Mouse (Mus musculus) liver, embryonic 12.5 days (tissue): ENCODE results near the gene Padi1. TPM values are rescaled to one million over a fixed set of nuclear protein-coding genes. Genes with fewer than 3 reads are reported as not detected.
A peak's percentile ranks its signal among the peaks of the same experiment; 100 is the strongest.

Experiments
- ATAC-seq: fragments of 200-750 bp; cut with Nextera tagmentation; 2 replicates; pipeline ENCODE4 v1.8.0; 2017; ENCODE audit warnings: moderate number of reproducible peaks, mild to moderate bottlenecking, moderate library complexity
- H3K27ac ChIP-seq: fragments of 300-500 bp; sonication (generic); 2 replicates; pipeline ENCODE4 v1.5.1; 2016; ENCODE audit warnings: mild to moderate bottlenecking
- H3K27me3 ChIP-seq: fragments of 300-500 bp; sonication (generic); replicated peaks from 2 replicates; pipeline ENCODE4 v1.6.1; 2016; ENCODE audit warnings: mild to moderate bottlenecking, moderate library complexity
- H3K36me3 ChIP-seq: fragments of 300-500 bp; sonication (generic); 2 replicates; pipeline ENCODE4 v1.6.1; 2016; ENCODE audit warnings: mild to moderate bottlenecking, moderate library complexity
- H3K4me1 ChIP-seq: fragments of 300-500 bp; sonication (generic); 2 replicates; pipeline ENCODE4 v1.6.1; 2016
- H3K4me2 ChIP-seq: fragments of 300-500 bp; sonication (generic); 2 replicates; pipeline ENCODE4 v1.6.1; 2016; ENCODE audit warnings: mild to moderate bottlenecking, moderate library complexity
- H3K4me3 ChIP-seq: fragments of 300-500 bp; sonication (generic); 2 replicates; pipeline ENCODE4 v1.5.1; 2016; ENCODE audit warnings: mild to moderate bottlenecking, moderate library complexity
- H3K9ac ChIP-seq: fragments of 300-500 bp; sonication (generic); 2 replicates; pipeline ENCODE4 v1.6.1; 2016; ENCODE audit warnings: mild to moderate bottlenecking, moderate library complexity
- H3K9me3 ChIP-seq: fragments of 300-500 bp; sonication (generic); replicated peaks from 2 replicates; pipeline ENCODE4 v1.6.1; 2016; ENCODE audit warnings: mild to moderate bottlenecking, moderate library complexity
- WGBS: fragments of 180-500 bp; shearing (Covaris S2); methylation state at CpG from one replicate; pipeline ENCODE4 v1.1.7; 2016; ENCODE audit not compliant: insufficient replicate concordance; 5-methylcytosine and 5-hydroxymethylcytosine counted together
- polyA plus RNA-seq: library from polyadenylated mRNA; unstranded; fragments of >200 nt; fragmentation: Nextera tagmentation; extraction: Ambion mirVana; gene quantifications from 2 replicates; pipeline ENCODE4 v1.2.1, GENCODE M21; 2016

Gene Padi1
- polyA plus RNA-seq, 1 experiment from 2014 or later, result not detected

DNA sequence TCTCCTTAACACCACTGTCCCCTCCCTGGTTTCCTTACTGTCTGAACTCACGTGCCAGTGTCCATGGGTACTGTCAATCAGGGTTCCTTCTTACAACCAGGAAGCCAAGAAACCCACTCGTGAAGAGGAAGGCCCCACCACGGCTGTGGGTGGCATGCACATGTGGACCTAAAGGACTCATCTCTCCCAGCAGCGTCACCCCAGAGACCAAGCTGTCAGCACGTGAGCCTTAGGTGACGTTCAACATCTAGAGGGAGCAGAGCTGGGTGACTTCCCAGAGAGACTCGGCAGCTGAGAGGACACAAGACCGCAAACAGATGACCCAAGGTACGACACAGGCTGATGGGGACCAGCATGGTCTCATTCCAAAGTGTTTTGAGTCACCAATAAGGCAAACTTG is 31.9 kb upstream of the Padi1 start:
- no peak overlapping the region for H3K4me3 ChIP-seq
- peaks cover 11% of the 10 kb centered on the region for H3K4me1 ChIP-seq
- no peak overlapping the region for H3K27ac ChIP-seq
- no peak for ATAC-seq
- H3K27me3 ChIP-seq, result peaks cover 54% of the 10 kb centered on the region
- H3K9ac ChIP-seq, result no peak overlapping the region
- 62% methylated on average over 9 of the region's 9 CpGs for WGBS
- H3K4me2 ChIP-seq, result no peak overlapping the region
- H3K36me3 ChIP-seq, result no peaks in the 10 kb centered on the region
- H3K9me3 ChIP-seq, result peaks cover 6% of the 10 kb centered on the region

DNA sequence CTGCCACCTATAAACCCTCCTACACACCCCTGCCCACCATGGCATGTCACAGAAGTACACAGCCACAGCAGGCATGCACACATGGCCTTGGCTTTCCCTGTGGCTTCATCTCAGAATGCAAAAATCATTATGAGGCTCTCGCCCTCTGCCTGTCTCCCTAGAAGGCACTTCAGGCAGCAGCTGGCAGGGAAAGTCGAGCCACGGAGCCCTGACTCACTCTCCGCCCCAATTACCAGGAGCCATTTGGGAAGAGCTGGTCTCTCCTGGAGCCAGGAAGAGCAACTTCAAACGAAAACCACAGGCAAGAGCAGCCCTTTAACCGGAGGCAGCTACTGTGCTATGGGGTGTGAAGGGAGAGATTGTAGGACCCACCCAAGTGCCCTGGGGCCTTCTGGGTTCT is 31.1 kb upstream of the Padi1 start:
- 44% methylated on average over 6 of the region's 6 CpGs for WGBS
- no peak overlapping the region for H3K4me3 ChIP-seq
- H3K4me2 ChIP-seq, result no peak overlapping the region
- no peak overlapping the region; the same call in 1 of the 2 replicates for H3K9ac ChIP-seq
- H3K4me1 ChIP-seq, result peaks cover 18% of the 10 kb centered on the region
- no peak overlapping the region for H3K27ac ChIP-seq
- peaks cover 59% of the 10 kb centered on the region for H3K27me3 ChIP-seq
- H3K9me3 ChIP-seq, result no peaks in the 10 kb centered on the region
- ATAC-seq, result no peak
- H3K36me3 ChIP-seq, result no peaks in the 10 kb centered on the region

DNA sequence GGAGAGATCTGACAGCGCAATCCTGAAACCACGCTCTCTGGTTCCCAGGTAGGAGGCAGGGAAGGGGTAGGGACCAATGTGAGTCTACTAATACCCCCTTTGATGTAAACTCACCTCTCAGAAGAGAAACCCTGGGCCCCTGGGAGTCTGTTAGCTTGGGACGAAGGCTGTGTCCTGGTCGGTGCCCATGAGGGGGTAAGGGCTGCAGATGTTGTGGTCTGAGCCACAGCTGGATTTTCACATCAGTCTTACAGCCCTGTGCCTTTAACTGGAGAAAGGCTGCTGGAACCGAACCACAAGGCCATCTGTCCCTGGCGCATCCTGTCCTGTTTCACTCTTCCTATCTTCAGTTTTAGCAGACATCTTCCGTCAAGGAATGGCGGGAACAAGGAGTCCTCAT is 30.6 kb upstream of the Padi1 start:
- Histone ChIP-seq H3K4me1 (peaks cover 21% of the 10 kb centered on the region), H3K9me3 (no peaks in the 10 kb centered on the region), H3K27ac (no peak overlapping the region), H3K27me3 (peaks cover 63% of the 10 kb centered on the region), H3K36me3 (no peaks in the 10 kb centered on the region), H3K4me3 (no peak overlapping the region), H3K4me2 (no peak overlapping the region), H3K9ac (no peak overlapping the region; the same call in 1 of the 2 replicates)
- no peak for ATAC-seq
- WGBS, result 76% methylated on average over 8 of the region's 8 CpGs

DNA sequence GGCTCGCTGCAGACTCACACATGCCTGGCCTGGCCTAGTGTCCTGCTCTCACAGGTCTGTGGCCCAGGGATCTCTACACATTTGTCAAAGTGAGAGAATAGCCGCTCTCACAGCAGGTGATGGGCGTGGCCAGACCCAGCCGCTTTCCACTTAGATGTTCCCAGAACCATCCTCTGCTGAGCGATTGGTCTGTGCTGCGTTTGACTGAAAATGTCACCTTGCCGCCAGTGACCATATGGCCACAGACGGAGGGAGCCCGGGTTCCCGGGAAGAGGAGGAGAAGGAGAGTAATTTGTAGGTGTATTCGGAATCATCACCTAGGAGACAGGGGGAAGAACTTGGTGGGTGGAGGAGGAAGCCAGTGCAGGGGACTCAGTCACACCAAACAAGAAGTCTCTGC is 27.4 kb upstream of the Padi1 start:
- H3K4me3 ChIP-seq, result no peak overlapping the region
- no peak overlapping the region for H3K9ac ChIP-seq
- peaks cover 35% of the 10 kb centered on the region for H3K4me1 ChIP-seq
- no peaks in the 10 kb centered on the region for H3K36me3 ChIP-seq
- 46% methylated on average over 11 of the region's 11 CpGs for WGBS
- no peak overlapping the region for H3K4me2 ChIP-seq
- H3K9me3 ChIP-seq, result no peaks in the 10 kb centered on the region
- peaks cover 69% of the 10 kb centered on the region for H3K27me3 ChIP-seq
- no peak overlapping the region for H3K27ac ChIP-seq
- 0 out of 2 replicates have a peak, but pooled peaks have one; percentile 16 for ATAC-seq

DNA sequence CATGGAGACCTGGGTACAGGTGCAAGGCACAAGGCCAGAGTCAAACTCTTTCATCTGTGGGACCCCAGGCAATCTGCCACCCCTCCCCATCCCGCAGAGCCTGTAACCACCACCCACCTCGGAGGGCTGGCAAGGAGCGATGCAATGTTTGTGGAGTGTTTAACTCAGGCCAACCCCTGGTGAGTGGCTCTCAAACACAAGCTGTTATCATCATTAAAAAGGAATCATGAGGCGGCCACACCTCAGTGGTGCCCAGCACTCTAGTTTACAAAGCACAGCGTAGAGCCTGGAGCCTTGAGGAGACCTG is 27.1 kb upstream of the Padi1 start:
- no peak overlapping the region for H3K4me3 ChIP-seq
- peaks cover 39% of the 10 kb centered on the region for H3K4me1 ChIP-seq
- 78% methylated on average over 5 of the region's 5 CpGs for WGBS
- ATAC-seq, result no peak
- no peak overlapping the region for H3K27ac ChIP-seq
- no peaks in the 10 kb centered on the region for H3K36me3 ChIP-seq
- no peaks in the 10 kb centered on the region for H3K9me3 ChIP-seq
- H3K27me3 ChIP-seq, result peaks cover 68% of the 10 kb centered on the region
- H3K4me2 ChIP-seq, result no peak overlapping the region
- no peak overlapping the region for H3K9ac ChIP-seq

DNA sequence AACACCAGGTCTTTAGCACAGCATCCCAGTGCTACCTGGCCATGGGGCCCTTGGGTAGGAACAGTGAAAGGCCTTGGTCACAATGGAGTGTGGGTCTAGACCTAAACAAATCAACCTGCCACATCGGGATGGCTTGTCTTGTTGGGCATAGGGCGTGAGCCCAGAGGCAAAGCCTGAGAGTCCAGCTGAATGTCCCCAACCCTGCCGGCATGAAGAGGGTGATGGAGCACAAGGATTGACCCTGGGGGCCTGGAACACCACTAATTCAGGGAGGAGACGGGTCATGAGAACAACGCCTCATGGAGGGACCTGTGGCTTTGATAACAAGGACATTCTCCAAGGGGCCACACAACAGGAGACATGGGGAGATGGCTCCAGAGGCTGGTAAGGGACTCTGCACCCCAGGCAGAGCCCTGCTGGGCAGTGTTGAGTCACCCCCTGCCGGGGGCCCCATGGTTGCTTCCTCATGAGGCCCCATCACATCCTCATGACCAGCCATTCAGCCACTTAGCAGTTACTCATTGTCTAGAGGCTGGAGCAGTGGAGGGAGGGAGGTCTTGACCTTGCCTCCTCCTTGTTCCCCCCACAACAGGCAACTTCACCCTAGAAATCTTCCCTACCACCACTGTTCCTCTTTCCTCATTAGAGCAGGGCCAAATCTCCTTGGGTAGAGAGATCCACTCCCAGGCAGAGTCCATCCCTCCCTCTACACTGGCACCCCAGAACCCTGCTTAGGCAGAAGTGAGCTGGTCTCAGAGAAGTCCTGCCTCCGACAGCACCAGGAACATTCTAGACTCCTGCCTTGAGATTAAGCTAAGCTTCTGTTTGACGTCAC is 26.5 kb upstream of the Padi1 start:
- no peak overlapping the region for H3K9ac ChIP-seq
- WGBS, result 52% methylated on average over 8 of the region's 8 CpGs
- no peaks in the 10 kb centered on the region for H3K36me3 ChIP-seq
- peaks cover 64% of the 10 kb centered on the region for H3K27me3 ChIP-seq
- peak; percentile 30; the same call in 1 of the 2 replicates for ATAC-seq
- no peak overlapping the region for H3K4me2 ChIP-seq
- H3K9me3 ChIP-seq, result no peaks in the 10 kb centered on the region
- peaks cover 39% of the 10 kb centered on the region for H3K4me1 ChIP-seq
- no peak overlapping the region for H3K27ac ChIP-seq
- H3K4me3 ChIP-seq, result no peak overlapping the region

DNA sequence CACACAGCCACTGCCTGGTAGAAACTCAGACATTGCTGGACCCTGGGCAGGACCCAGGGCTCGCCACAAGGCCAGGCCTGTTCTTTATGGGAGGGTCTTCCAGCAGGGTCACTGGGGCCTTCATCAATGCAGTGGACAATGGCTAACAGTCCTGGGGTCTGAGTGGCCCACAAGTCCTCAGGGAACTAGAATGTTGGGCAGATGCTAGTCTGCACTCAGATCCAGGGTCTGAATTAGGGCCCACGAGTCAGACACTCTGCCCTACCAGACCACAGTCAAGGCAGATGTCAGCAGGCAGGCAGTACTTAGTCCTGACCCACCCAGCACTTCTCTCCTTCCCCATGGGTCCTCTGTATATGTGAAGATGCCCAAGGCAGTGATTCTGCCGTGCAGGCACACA is 25.8 kb upstream of the Padi1 start:
- Histone ChIP-seq H3K9ac (no peak overlapping the region), H3K4me2 (no peak overlapping the region), H3K9me3 (no peaks in the 10 kb centered on the region), H3K27ac (no peak overlapping the region), H3K4me1 (peaks cover 39% of the 10 kb centered on the region), H3K4me3 (no peak overlapping the region), H3K27me3 (peaks cover 64% of the 10 kb centered on the region), H3K36me3 (no peaks in the 10 kb centered on the region)
- ATAC-seq, result no peak
- WGBS, result 71% methylated on average over 3 of the region's 3 CpGs

DNA sequence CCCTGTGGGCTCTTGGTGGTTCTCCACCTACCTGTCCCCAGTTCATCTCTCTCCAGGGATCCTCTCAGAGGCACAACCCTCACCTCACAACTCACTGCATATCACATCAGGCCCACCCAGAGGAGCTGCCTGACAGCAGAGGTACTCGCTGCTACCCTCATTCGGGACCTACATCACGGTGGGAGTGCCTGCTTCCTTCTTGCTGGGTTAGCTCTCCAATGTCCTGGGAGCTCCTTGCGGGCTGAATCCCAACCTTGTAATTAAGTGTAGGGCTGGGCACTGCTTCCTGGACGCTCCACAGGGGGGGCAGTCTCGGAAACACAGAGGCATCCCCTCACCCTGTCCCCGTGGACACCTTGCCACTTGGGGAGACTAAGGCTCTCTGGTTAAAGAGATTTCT is 25.3 kb upstream of the Padi1 start:
- no peaks in the 10 kb centered on the region for H3K9me3 ChIP-seq

DNA sequence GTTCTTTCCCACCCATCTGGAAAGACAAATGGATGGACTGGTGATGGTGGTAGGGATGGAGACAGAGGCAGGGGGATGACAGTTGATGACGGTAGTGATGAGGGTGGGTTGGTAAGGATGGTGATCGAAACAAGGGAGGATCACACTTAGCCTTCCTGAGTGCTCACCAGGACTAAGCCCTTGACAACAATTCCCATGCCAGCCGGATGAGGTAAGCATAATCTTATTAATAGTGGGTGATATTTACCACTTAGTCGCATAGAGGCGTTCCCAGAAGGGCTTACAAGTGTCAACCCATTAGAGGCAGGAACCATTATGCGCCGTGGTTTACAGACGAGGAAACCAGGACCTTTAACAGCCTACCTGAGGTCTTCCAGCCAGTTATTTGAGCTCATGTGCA is 24.4 kb upstream of the Padi1 start:
- WGBS, result 72% methylated on average over 8 of the region's 8 CpGs
- H3K4me2 ChIP-seq, result no peak overlapping the region
- no peaks in the 10 kb centered on the region for H3K36me3 ChIP-seq
- H3K9ac ChIP-seq, result no peak overlapping the region
- peaks cover 70% of the 10 kb centered on the region for H3K27me3 ChIP-seq
- H3K4me1 ChIP-seq, result peaks cover 39% of the 10 kb centered on the region
- H3K27ac ChIP-seq, result no peak overlapping the region
- H3K4me3 ChIP-seq, result no peak overlapping the region
- ATAC-seq, result no peak
- no peaks in the 10 kb centered on the region for H3K9me3 ChIP-seq

More for the DNA sequence above, 25.3 kb upstream of the Padi1 start:
- Histone ChIP-seq H3K9ac (no peak overlapping the region), H3K27ac (no peak overlapping the region), H3K27me3 (peaks cover 68% of the 10 kb centered on the region), H3K4me3 (no peak overlapping the region), H3K4me2 (no peak overlapping the region), H3K36me3 (no peaks in the 10 kb centered on the region), H3K4me1 (peaks cover 39% of the 10 kb centered on the region)
- no peak for ATAC-seq
- WGBS, result 65% methylated on average over 7 of the region's 7 CpGs

DNA sequence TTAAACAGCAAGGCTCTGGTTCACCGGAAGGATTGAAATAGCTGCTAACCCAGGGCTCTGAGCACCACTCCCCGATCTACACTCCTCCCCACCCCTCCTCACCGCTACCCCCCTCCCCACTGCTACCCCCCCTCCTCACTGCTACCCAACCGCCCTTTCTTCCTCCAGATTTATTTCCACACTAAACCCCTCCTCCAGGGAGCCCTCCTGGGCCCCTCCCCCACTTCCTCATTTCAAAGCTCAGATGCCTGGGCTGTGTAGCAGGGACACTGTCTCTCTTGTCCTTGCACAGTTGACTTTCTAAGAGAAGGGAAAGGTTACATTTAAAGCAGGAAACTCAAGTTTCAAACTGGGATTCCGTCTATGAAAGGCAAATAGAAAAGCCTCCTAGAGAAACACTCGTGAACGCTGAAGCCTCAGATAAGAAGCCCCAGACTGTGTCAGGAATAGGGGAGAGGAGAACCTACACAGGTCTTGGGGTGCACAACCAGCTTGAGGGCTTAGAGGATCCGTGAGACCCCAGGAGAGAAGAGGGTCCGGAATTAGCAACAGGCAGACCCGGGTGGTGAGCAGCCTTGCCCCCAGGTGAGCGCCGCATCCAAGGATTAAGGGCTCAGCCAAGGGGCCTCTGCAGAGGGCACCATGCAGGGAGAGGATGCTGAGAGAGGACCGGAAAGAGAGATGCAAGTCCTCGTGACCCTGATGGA is 23.1 kb upstream of the Padi1 start:
- Histone ChIP-seq H3K4me2 (peak overlapping the region; percentile 26; the same call in 1 of the 2 replicates), H3K9ac (0 out of 2 replicates have a peak overlapping the region, but pooled peaks have one; percentile 6), H3K36me3 (no peaks in the 10 kb centered on the region), H3K9me3 (no peaks in the 10 kb centered on the region), H3K4me3 (no peak overlapping the region), H3K27ac (no peak overlapping the region), H3K27me3 (peaks cover 75% of the 10 kb centered on the region), H3K4me1 (peaks cover 39% of the 10 kb centered on the region)
- ATAC-seq, result no peak
- 5% methylated on average over 14 of the region's 14 CpGs for WGBS

DNA sequence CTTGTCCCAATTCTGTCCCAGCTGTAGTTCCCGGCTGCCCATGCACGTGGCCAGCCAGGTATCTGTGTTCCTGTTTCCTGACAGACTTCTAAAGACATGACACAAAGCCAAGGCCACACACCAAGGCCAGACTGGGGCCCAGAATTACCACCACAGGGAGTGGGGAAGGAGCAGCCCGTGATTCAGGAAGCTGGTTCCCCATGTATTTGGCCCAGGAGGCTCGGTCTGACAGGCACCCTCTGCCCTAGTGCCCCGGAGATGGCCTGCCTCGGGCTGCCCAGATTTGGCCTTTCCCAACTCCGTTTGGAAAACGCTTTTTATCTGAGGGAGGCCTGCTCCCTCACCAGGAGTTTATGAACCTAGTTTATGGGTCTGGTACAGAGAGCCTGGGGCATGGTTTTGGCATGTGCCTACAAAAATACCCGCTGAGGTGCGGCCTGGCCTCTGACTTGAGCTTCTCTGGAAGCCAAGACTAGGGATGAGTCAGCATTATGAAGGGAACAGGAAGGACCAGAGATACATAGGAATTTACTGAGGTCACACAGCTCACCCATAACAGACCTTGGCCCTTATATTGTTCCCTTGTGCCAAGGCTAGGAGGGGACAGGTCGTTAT is 16.6 kb upstream of the Padi1 start:
- Histone ChIP-seq H3K27ac (peak overlapping the region; percentile 62), H3K27me3 (peaks cover 36% of the 10 kb centered on the region), H3K4me1 (peaks cover 58% of the 10 kb centered on the region), H3K9ac (peak overlapping the region; percentile 19), H3K4me3 (no peak overlapping the region), H3K9me3 (no peaks in the 10 kb centered on the region), H3K4me2 (no peak overlapping the region), H3K36me3 (no peaks in the 10 kb centered on the region)
- ATAC-seq, result no peak
- WGBS, result 71% methylated on average over 11 of the region's 11 CpGs

DNA sequence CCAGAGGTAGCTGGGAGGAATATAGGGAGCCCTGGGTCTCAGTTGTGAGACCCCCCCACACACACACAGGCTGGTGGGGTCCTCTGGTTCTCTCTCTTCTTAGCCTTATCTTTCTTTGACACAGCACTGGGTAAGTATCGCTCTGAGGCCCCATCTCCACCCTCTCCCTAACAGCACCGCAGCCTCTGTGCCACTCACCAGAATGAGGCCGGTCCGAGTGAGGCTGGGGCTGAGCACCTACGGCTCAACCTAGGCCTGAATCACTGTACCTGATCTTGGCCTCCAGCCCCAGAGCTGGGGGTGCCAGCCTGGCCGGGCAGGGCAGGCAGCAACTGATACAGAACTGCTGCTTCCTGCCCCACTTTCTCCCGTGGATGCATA is 15.2 kb upstream of the Padi1 start:
- no peaks in the 10 kb centered on the region for H3K36me3 ChIP-seq
- peak overlapping the region; percentile 93 for H3K27ac ChIP-seq
- peak; percentile 92 for ATAC-seq
- no peaks in the 10 kb centered on the region for H3K9me3 ChIP-seq
- peak overlapping the region; percentile 28 for H3K4me3 ChIP-seq
- peaks cover 32% of the 10 kb centered on the region for H3K27me3 ChIP-seq
- H3K4me2 ChIP-seq, result peak overlapping the region; percentile 71
- peaks cover 72% of the 10 kb centered on the region for H3K4me1 ChIP-seq
- peak overlapping the region; percentile 71 for H3K9ac ChIP-seq
- 23% methylated on average over 7 of the region's 7 CpGs for WGBS
